Mouse (Mus musculus): Measurements from ENCODE around the gene Rundc3b.

DNA sequence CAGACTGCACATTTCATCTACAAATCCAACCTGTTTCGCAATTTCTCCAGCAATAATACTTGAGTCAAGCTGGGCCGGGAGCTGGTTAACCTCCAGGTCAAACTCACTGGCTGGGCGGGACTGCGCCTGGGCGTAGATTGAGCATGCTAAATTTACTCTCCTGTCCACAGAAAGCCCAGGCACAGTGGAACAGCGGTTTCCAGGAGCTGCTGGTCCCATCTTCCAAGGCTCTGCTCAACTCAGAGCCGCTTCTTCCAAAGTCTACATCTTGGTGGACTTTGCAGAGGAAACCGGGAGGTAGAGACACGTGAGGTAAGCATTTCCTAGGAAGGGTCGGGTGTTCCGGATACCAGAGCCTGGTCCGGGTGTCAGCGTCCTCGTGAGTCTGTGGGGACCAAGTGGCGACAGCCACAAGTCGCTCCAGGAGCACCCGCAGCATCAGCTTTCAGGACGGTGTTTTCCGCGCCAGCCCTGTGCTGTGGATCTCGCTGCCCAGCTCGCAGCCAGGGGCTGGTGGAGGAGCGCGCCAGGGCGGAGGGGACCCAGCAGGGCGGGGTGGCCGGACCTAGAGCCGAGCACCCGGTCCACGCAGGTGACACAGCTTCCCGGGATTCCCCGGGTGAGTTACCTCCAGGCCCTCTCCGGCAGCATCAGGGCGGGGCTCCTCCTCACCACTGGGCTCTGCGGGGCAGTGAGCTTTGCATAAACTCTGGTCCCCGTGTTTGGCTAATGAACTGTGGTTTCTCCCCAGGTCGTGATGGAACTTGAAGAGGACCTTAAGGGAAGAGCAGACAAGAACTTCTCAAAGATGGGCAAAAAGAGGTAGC lies 37.4 kb upstream of the Rundc3b start, which contains the start of gene Abcb1a:
- TF ChIP-seq POLR2A (IDR thresholded peaks at IDR 0.05; ENCODE audit: control insufficient read depth, low read depth, low read length), result no peak
- no peak for TF ChIP-seq CTCF (IDR thresholded peaks at IDR 0.05; ENCODE audit: control insufficient read depth, insufficient read depth, insufficient replicate concordance, low read depth, low read length)
